Mouse (Mus musculus) liver, adult 10 weeks (tissue): ENCODE measurements around the gene Olfr108. TPM values are rescaled to one million over a fixed set of nuclear protein-coding genes. Genes with fewer than 3 reads are reported as not detected.

Experiments
- polyA plus RNA-seq: library from polyadenylated mRNA; stranded (reverse); fragments of 350-450 nt; fragmentation: Illumina TruSeq; extraction: RNeasy Lipid Tissue Mini Kit (QIAGEN cat#74804); gene quantifications from one replicate; pipeline ENCODE4 v1.2.3, GENCODE M21; 2014; ENCODE audit warnings: low read depth, low replicate concordance

Olfr108 gene
- not detected for polyA plus RNA-seq

GRCm38 (mm10) chr17:37445180-37445579 lies at the start of gene Olfr108:
Gene Olfr108 (plus strand): TSS chr17:37445480.

GRCm38 (mm10) chr17:37398926-37399325 lies 46.4 kb upstream of the Olfr108 start, which contains the start of gene Olfr107:
Gene Olfr107 (plus strand): TSS chr17:37399226.

DNA sequence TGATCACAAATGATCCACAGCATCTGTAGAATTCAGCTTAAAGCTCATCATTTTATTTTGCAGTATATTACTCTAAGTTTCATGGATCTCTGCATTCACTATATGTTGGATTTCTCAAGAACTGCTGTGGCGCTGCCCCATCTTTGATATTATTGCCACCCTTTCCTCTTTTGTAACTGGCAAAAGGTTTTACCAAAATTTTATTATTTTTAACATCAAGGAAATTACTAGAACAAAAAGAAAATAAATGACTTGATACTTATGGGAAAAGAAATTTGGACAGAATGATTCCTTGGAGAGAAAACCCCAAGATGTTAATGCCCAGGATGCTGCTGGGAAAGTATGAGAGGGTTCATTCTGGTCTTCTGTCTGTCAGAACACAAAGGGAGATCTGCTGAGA lies 13.3 kb downstream of the Olfr108 start, which contains the start of gene Olfr109:
Gene Olfr109 (plus strand): TSS at position 301 of the 400 bp plus-strand sequence.

DNA sequence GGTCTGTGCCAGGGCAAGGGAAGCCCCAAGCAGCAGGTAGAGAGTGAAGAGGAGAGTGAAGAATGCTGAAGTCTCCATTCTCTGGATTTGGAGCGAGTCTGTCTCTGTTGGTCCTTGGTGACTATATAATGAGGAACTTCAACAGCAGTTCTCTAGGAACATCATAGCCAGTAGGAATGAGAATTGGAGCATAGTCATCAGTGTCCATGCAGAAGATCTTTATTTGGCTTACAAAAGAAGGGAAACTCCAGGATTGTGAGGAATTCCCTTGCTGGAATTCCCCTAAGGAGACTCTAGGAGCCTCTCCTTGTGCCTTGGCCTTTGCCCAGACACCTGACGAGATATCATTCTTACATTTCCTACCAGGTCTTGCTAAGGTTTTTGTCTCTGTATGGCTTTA lies 38.2 kb downstream of the Olfr108 start, which contains the start of gene H2-M2:
Gene H2-M2 (minus strand): TSS at position 101 of the 400 bp plus-strand sequence.

GRCm38 (mm10) chr17:37491930-37492518 lies 46.7 kb downstream of the Olfr108 start, which contains the start of gene Olfr110:
Gene Olfr110 (plus strand): TSS chr17:37492468.

Other genes starting within 250 kb of the Olfr108 start
- gene Olfr94, start 244.5 kb upstream of the Olfr108 start, polyA plus RNA-seq = not detected
- not detected for gene Olfr95, start 232.4 kb upstream of the Olfr108 start, polyA plus RNA-seq
- gene Olfr96, start 225.3 kb upstream of the Olfr108 start, polyA plus RNA-seq = not detected
- gene Olfr97, start 208.2 kb upstream of the Olfr108 start, polyA plus RNA-seq = not detected
- gene Olfr98, start 181.7 kb upstream of the Olfr108 start, polyA plus RNA-seq = not detected
- gene H2-M3, start 175.3 kb upstream of the Olfr108 start, polyA plus RNA-seq = 1.0 TPM
- not detected for gene Olfr99, start 162.0 kb upstream of the Olfr108 start, polyA plus RNA-seq
- gene Olfr101, start 141.2 kb upstream of the Olfr108 start, polyA plus RNA-seq = not detected
- gene Olfr102, start 128.4 kb upstream of the Olfr108 start, polyA plus RNA-seq = not detected
- not detected for gene Olfr103, start 105.8 kb upstream of the Olfr108 start, polyA plus RNA-seq
- not detected for gene Olfr104-ps, start 85.9 kb upstream of the Olfr108 start, polyA plus RNA-seq
- not detected for gene Olfr105-ps, start 66.4 kb upstream of the Olfr108 start, polyA plus RNA-seq
- gene Olfr106-ps, start 55.1 kb upstream of the Olfr108 start, polyA plus RNA-seq = not detected
- not detected for gene Olfr107, start 46.3 kb upstream of the Olfr108 start, polyA plus RNA-seq
- not detected for gene Olfr109, start 13.4 kb downstream of the Olfr108 start, polyA plus RNA-seq
- not detected for gene H2-M2, start 38.1 kb downstream of the Olfr108 start, polyA plus RNA-seq
- not detected for gene Olfr110, start 47.0 kb downstream of the Olfr108 start, polyA plus RNA-seq
- gene Olfr111, start 62.5 kb downstream of the Olfr108 start, polyA plus RNA-seq = not detected
- not detected for gene Olfr112, start 124.0 kb downstream of the Olfr108 start, polyA plus RNA-seq
- gene Olfr113, start 132.2 kb downstream of the Olfr108 start, polyA plus RNA-seq = not detected
- gene Olfr114, start 147.3 kb downstream of the Olfr108 start, polyA plus RNA-seq = not detected
- not detected for gene Olfr115, start 181.6 kb downstream of the Olfr108 start, polyA plus RNA-seq
- gene Olfr116, start 181.7 kb downstream of the Olfr108 start, polyA plus RNA-seq = not detected
- gene Olfr117, start 218.3 kb downstream of the Olfr108 start, polyA plus RNA-seq = not detected
- not detected for gene Olfr118, start 221.5 kb downstream of the Olfr108 start, polyA plus RNA-seq